Mouse (Mus musculus) bone marrow macrophage, adult 2 months (primary cell): ENCODE measurements around the gene Olfr873. TPM values are rescaled to one million over a fixed set of nuclear protein-coding genes. Genes with fewer than 3 reads are reported as not detected.
"Not testable (repeated sequence)": the region's sequence is repeated elsewhere in the genome, so short reads cannot be mapped to it uniquely, and the experiment has no call there.

ENCODE experiments used
- H3K27ac ChIP-seq: 2 replicates; pipeline ENCODE4 v1.5.1; 2012; ENCODE audit warnings: low read depth, low read length; ENCODE audit not compliant: insufficient read depth
- H3K4me1 ChIP-seq: 2 replicates; pipeline ENCODE4 v1.6.1; 2012; ENCODE audit warnings: low read length; ENCODE audit not compliant: control insufficient read depth, insufficient read depth
- H3K4me3 ChIP-seq: 2 replicates; pipeline ENCODE4 v1.5.1; 2012; ENCODE audit warnings: mild to moderate bottlenecking, low read length, moderate library complexity; ENCODE audit not compliant: insufficient read depth
- CTCF ChIP-seq: IDR thresholded peaks from 2 replicates; pipeline ENCODE4 v1.5.1; 2012; ENCODE audit warnings: low read depth, mild to moderate bottlenecking, low read length, moderate library complexity
- POLR2A ChIP-seq: IDR thresholded peaks from 2 replicates; pipeline ENCODE4 v1.6.1; 2012; ENCODE audit warnings: mild to moderate bottlenecking, low read depth, low read length, borderline replicate concordance
- polyA plus RNA-seq: library from polyadenylated mRNA; stranded (reverse); fragments of >200 nt; gene quantifications from 2 replicates; pipeline ENCODE4 v1.2.4, GENCODE M21; 2012; ENCODE audit not compliant: missing spikeins, insufficient read depth, insufficient read length

The Olfr873 gene
- polyA plus RNA-seq = not detected in 2 replicates

DNA sequence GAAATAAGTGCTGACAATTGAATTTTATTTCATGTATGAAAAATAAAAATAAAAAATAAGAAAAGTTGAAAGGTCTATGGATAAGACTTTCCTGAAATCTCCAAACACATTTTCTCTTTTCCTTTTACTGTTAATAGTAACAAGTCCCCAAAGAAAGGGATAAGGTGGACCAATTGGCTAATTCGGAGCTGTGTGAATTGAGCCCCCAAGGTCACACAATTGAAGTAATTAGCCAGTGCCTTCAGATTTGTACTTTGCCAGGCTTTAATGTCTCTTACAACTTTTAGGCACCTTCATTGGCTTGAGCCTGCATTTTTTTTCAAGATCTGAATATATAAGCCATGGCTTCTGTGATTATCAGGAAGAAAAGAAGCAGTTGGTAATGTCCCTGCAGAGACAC, at the start of gene Olfr873:
Gene Olfr873, plus strand, starts transcription at position 301 of the 400 bp plus-strand sequence.
- no peak within 1 kb of the TSS for H3K4me3 ChIP-seq
- TF ChIP-seq CTCF (no peak), POLR2A (no peak)
- H3K4me1 ChIP-seq = no peaks in the 10 kb centered on the region
- no peak within 1 kb of the TSS for H3K27ac ChIP-seq

DNA sequence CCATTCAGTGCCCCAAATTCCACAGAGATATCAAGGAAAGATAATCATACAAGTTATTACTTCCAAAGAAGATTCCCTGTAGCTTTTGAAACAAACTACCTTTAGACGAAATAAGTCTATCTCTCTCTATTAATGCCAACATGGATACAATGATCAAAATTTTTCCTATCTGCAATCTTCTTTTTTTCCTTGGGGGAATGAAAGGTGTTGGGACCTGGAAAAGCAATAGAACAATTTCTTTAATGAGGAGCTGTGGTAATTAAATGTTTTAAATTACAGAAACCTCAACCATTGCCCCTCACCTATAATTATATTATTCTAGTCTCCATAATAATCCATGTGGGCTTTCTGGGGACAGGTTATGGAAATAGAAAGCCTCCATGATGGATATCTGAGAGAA, 16.3 kb upstream of the Olfr873 start, which contains the start of gene Olfr39:
Gene Olfr39, plus strand, starts transcription at position 301 of the 400 bp plus-strand sequence.
- TF ChIP-seq POLR2A = no peak
- TF ChIP-seq CTCF = no peak
- H3K4me1 ChIP-seq = no peaks in the 10 kb centered on the region
- H3K27ac ChIP-seq = no peak within 1 kb of the TSS
- H3K4me3 ChIP-seq = no peak within 1 kb of the TSS

GRCm38 (mm10) chr9:20295562-20295961, 2.8 kb upstream of the Olfr873 start:
- not testable (repeated sequence) for H3K4me3 ChIP-seq, H3K27ac ChIP-seq, H3K4me1 ChIP-seq

DNA sequence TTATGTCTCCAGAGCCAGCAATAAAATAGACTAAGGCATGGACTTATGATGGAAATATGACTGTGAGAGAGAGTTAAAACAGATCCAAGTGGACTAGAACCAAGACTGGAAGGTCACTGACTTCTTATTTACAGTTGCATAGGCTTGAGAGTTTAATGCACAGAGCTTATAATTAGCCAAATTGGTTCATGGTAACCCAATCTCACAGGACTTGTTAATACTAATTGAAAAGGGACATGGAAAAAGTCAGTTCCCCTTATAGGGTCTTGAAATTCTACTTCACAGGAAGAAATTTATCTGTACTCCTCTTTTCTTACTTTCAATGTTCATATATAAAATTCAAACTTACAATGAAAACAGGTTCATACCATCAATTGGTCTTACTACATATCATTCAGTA, 37.7 kb downstream of the Olfr873 start, which contains the start of gene Olfr18:
Gene Olfr18, minus strand, starts transcription at position 101 of the 400 bp plus-strand sequence.
- Histone ChIP-seq H3K4me1 (no peaks in the 10 kb centered on the region), H3K27ac (no peak within 1 kb of the TSS), H3K4me3 (no peak within 1 kb of the TSS)
- TF ChIP-seq POLR2A (no peak), CTCF (no peak)

GRCm38 (mm10) chr9:20348501-20348900, 50.2 kb downstream of the Olfr873 start:
- Histone ChIP-seq H3K4me1 (no peaks in the 10 kb centered on the region), H3K4me3 (no peak overlapping the region), H3K27ac (no peak overlapping the region)
- no peak for TF ChIP-seq POLR2A
- TF ChIP-seq CTCF = no peak

Other genes with a start within 250 kb of the Olfr873 start
- not detected in 2 replicates for gene Olfr867, start 241.0 kb upstream of the Olfr873 start, polyA plus RNA-seq
- gene Olfr868, start 199.9 kb upstream of the Olfr873 start, polyA plus RNA-seq = not detected in 2 replicates
- not detected in 2 replicates for gene Olfr869, start 169.5 kb upstream of the Olfr873 start, polyA plus RNA-seq
- gene Olfr870, start 124.5 kb upstream of the Olfr873 start, polyA plus RNA-seq = 0.32 TPM in 1 of 2 replicates, not detected in the other
- gene Olfr871, start 86.3 kb upstream of the Olfr873 start, polyA plus RNA-seq = not detected in 2 replicates
- gene Olfr872, start 61.4 kb upstream of the Olfr873 start, polyA plus RNA-seq = not detected in 2 replicates
- gene Olfr39, start 16.2 kb upstream of the Olfr873 start, polyA plus RNA-seq = not detected in 2 replicates
- gene Olfr18, start 37.6 kb downstream of the Olfr873 start, polyA plus RNA-seq = not detected in 2 replicates
- gene Zfp560, start 86.6 kb downstream of the Olfr873 start, polyA plus RNA-seq = 17.3 and 17.7 TPM in 2 replicates
- gene Zfp26, start 161.6 kb downstream of the Olfr873 start, polyA plus RNA-seq = 13.8 and 15.5 TPM in 2 replicates
- 14.7 and 15.7 TPM in 2 replicates for gene Zfp426, start 194.2 kb downstream of the Olfr873 start, polyA plus RNA-seq
- gene Zfp266, start 222.9 kb downstream of the Olfr873 start, polyA plus RNA-seq = 16.1 and 20.6 TPM in 2 replicates